Mouse (Mus musculus) embryonic facial prominence, embryonic 14.5 days (tissue): ENCODE measurements at regions not wholly inside any gene's neighbourhood (a gene's known extent, or its start where the extent isn't known, plus 50 kb on each side); places are given as distances from the start of the nearest gene placed in this dataset.

Source experiments
- ATAC-seq: fragments of 200-750 bp; cut with Nextera tagmentation; 2 replicates; pipeline ENCODE4 v1.8.0; 2017; ENCODE audit warnings: low read depth, moderate number of reproducible peaks, moderate TSS enrichment
- DNase-seq: peaks from one replicate; pipeline ENCODE4 v3.0.0-alpha.2; 2015; ENCODE audit warnings: low spot score
- H3K27ac ChIP-seq: fragments of 300-500 bp; sonication (generic); replicated peaks from 2 replicates; pipeline ENCODE4 v1.5.1; 2014; ENCODE audit warnings: low read depth, mild to moderate bottlenecking, low read length, moderate library complexity
- H3K27me3 ChIP-seq: fragments of 300-500 bp; sonication (generic); replicated peaks from 2 replicates; pipeline ENCODE4 v1.6.1; 2014; ENCODE audit warnings: low read length; ENCODE audit not compliant: control insufficient read depth, insufficient read depth
- H3K36me3 ChIP-seq: fragments of 300-500 bp; sonication (generic); 2 replicates; pipeline ENCODE4 v1.6.1; 2014; ENCODE audit warnings: low read length, mixed read lengths; ENCODE audit not compliant: control insufficient read depth, insufficient read depth
- H3K4me1 ChIP-seq: fragments of 300-500 bp; sonication (generic); 2 replicates; pipeline ENCODE4 v1.6.1; 2014; ENCODE audit warnings: antibody characterized with exemption, low read length; ENCODE audit not compliant: control insufficient read depth, insufficient read depth
- H3K4me2 ChIP-seq: fragments of 300-500 bp; sonication (generic); 2 replicates; pipeline ENCODE4 v1.6.1; 2014; ENCODE audit warnings: low read depth, mild to moderate bottlenecking, low read length, moderate library complexity, mixed read lengths
- H3K4me3 ChIP-seq: fragments of 300-500 bp; sonication (generic); 2 replicates; pipeline ENCODE4 v1.5.1; 2014; ENCODE audit warnings: low read depth, mild to moderate bottlenecking, low read length
- H3K9ac ChIP-seq: fragments of 300-500 bp; sonication (generic); 2 replicates; pipeline ENCODE4 v1.6.1; 2014; ENCODE audit warnings: low read depth, mild to moderate bottlenecking, low read length, moderate library complexity, mixed read lengths
- H3K9me3 ChIP-seq: fragments of 300-500 bp; sonication (generic); 2 replicates; pipeline ENCODE4 v1.6.1; 2016; ENCODE audit warnings: low read length; ENCODE audit not compliant: control insufficient read depth
- WGBS: fragments of 180-500 bp; shearing (Covaris S2); extraction: QIAGEN DNeasy Blood & Tissue Kit; methylation state at CpG from one replicate; pipeline ENCODE4 v1.1.7; 2014; 5-methylcytosine and 5-hydroxymethylcytosine counted together

DNA sequence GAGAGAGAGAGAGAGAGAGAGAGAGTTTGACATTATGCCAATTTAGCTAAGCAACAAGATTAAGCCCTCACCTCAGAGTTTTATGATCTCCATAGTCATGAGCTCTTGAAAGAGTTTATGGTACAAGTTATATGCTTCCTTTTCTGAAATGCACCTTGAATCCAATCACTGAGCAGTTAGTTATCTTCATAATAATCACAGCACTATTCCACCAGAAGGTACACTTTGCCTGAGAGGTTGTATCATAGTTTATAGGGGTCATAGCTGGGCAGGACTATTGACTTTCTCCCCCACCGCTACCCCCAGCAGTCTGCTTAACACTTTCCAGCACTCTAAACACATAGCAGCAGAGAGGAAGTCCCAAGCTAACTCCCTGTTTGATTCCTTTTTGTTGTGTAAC, 151.8 kb upstream of the Rprm start:
- Histone ChIP-seq H3K36me3 (no peaks in the 10 kb centered on the region), H3K4me2 (no peak overlapping the region), H3K9me3 (no peaks in the 10 kb centered on the region), H3K27ac (no peak overlapping the region), H3K27me3 (no peaks in the 10 kb centered on the region), H3K4me3 (no peak overlapping the region), H3K9ac (no peak overlapping the region), H3K4me1 (no peaks in the 10 kb centered on the region)
- WGBS: 75% methylated on average over 1 of the region's 1 CpGs
- ATAC-seq: no peak
- no peak for DNase-seq

DNA sequence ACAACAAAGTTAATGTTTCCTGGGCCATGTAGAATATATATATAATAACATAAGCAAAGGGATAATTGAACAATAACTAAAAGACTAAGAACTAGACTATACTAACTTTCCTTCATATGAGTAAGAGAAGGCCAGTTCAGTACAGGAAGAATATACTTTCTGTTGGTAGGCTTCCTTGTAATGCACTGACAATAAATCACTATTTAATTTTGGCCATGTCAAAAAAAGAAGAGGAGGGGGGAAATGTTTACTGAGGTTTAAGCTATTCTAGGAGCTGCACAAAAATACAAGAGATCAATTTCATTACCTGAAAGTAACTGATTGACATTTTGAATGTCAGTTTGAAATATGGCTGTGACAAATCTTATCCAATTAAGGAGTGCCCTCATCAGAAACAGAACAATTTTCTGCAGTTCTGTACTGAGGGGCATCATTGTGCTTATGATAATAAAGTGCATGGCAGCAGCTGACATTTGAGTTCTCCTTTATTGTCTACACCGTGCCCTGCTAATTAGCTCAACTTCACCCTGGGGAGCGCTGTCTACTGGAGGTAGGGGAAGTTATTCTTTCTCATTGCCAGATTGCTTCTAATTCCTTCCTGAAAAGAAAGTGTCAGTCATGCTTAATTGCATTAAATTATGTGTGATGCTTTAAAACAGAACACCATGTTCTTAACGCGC, 171.2 kb upstream of the Galnt13 start:
- Histone ChIP-seq H3K36me3 (no peaks in the 10 kb centered on the region), H3K4me3 (no peak overlapping the region), H3K4me1 (no peaks in the 10 kb centered on the region), H3K27ac (no peak overlapping the region), H3K9ac (no peak overlapping the region), H3K4me2 (no peak overlapping the region), H3K27me3 (no peaks in the 10 kb centered on the region), H3K9me3 (0 out of 2 replicates have a peak, but pooled peaks cover 7% of the 10 kb centered on the region)
- 60% methylated on average over 4 of the region's 4 CpGs for WGBS
- no peak for ATAC-seq
- peak; percentile 14 for DNase-seq

GRCm38 (mm10) chr2:54265453-54265823, 170.7 kb upstream of the Galnt13 start:
- no peak for DNase-seq
- 76% methylated on average over 5 of the region's 5 CpGs for WGBS
- no peaks in the 10 kb centered on the region for H3K27me3 ChIP-seq

DNA sequence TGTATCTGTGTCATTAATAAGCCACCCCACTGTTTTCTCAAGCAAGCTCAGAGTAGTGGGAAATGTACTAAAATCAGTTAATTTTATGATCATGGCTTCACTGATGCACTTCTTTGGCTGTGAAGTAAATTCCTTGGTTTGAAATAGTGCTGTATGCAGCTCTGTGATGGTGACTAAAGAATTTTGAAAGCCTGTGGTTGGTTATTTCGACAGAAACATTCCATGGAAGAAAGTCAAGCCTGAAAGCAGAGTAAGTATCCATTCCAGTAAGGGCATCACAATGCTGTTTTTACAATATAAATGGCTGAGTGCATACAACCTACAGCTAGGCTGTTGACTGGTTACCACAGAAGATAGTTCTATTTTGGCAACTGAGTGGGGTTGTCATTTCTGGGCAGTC, 154.2 kb upstream of the Galnt13 start:
- DNase-seq: no peak
- Histone ChIP-seq H3K36me3 (no peaks in the 10 kb centered on the region), H3K9ac (no peak overlapping the region), H3K27me3 (no peaks in the 10 kb centered on the region), H3K4me2 (no peak overlapping the region), H3K4me3 (no peak overlapping the region), H3K9me3 (no peaks in the 10 kb centered on the region), H3K27ac (no peak overlapping the region), H3K4me1 (no peaks in the 10 kb centered on the region)
- ATAC-seq: no peak
- 40% methylated on average over 1 of the region's 1 CpGs for WGBS

More at GRCm38 (mm10) chr2:54265453-54265823, 170.7 kb upstream of the Galnt13 start:
- no peaks in the 10 kb centered on the region for H3K36me3 ChIP-seq
- no peak overlapping the region for H3K27ac ChIP-seq
- H3K4me1 ChIP-seq: no peaks in the 10 kb centered on the region
- H3K9ac ChIP-seq: no peak overlapping the region
- no peak overlapping the region for H3K4me3 ChIP-seq
- no peak overlapping the region for H3K4me2 ChIP-seq
- ATAC-seq: no peak
- H3K9me3 ChIP-seq: 0 out of 2 replicates have a peak, but pooled peaks cover 7% of the 10 kb centered on the region

- no peak overlapping the region for H3K9ac ChIP-seq
- no peak for DNase-seq
- WGBS: 91% methylated on average over 2 of the region's 2 CpGs
- H3K9me3 ChIP-seq: no peaks in the 10 kb centered on the region
- no peaks in the 10 kb centered on the region for H3K27me3 ChIP-seq
- no peaks in the 10 kb centered on the region for H3K4me1 ChIP-seq
- no peaks in the 10 kb centered on the region for H3K36me3 ChIP-seq
- ATAC-seq: no peak
- H3K4me3 ChIP-seq: no peak overlapping the region
- H3K4me2 ChIP-seq: no peak overlapping the region
- H3K27ac ChIP-seq: no peak overlapping the region
Measured at GRCm38 (mm10) chr2:54283876-54284275, 152.2 kb upstream of the Galnt13 start.

DNA sequence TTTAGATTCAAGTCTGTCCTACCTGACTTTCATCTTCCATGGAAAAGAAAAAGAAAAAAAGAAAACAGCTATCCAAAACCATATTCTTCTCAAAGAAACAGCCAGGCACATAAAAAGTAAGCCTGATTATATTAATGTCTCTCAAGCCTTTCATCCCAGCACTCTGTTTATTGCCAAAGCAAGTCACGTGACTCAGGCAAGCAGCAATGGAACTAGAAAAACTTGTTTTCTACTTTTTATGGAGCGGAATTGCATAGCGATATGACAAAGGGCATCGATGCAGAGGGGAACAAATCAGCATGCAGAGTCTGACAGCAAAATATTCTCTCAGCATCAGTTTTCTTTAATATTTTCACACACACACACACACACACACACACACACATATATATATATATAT, 130.6 kb upstream of the Galnt13 start:
- DNase-seq: peak; percentile 48
- Histone ChIP-seq H3K4me3 (no peak overlapping the region), H3K9me3 (no peaks in the 10 kb centered on the region), H3K4me1 (no peaks in the 10 kb centered on the region), H3K9ac (no peak overlapping the region), H3K4me2 (no peak overlapping the region), H3K27ac (no peak overlapping the region), H3K27me3 (no peaks in the 10 kb centered on the region), H3K36me3 (no peaks in the 10 kb centered on the region)
- 80% methylated on average over 4 of the region's 4 CpGs for WGBS
- ATAC-seq: peak; percentile 63

DNA sequence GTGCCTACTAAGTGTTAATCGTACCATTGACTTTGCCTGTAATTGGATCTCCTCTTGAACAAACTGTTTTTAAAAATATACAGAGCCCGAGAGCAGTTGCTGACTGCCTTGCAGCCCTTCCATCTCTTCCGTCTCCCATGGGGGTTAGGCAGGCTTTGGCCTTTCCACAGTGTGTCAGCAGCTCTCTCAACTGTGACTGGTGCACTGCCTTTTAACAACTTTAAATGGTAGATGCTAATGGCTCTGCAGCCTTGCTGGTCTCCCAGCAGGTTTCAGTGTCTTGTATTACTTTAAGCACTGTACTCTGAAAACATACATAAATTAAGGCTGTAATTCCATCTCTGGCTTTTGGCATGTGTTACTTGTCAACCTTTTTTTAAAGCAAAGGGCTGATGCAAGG, 117.6 kb upstream of the Galnt13 start:
- Histone ChIP-seq H3K27me3 (no peaks in the 10 kb centered on the region), H3K9ac (no peak overlapping the region), H3K4me3 (no peak overlapping the region), H3K27ac (no peak overlapping the region), H3K4me2 (no peak overlapping the region), H3K4me1 (peaks cover 5% of the 10 kb centered on the region; the same call in 1 of the 2 replicates), H3K9me3 (no peaks in the 10 kb centered on the region), H3K36me3 (no peaks in the 10 kb centered on the region)
- 43% methylated on average over 3 of the region's 3 CpGs for WGBS
- no peak for ATAC-seq
- DNase-seq: peak; percentile 5

DNA sequence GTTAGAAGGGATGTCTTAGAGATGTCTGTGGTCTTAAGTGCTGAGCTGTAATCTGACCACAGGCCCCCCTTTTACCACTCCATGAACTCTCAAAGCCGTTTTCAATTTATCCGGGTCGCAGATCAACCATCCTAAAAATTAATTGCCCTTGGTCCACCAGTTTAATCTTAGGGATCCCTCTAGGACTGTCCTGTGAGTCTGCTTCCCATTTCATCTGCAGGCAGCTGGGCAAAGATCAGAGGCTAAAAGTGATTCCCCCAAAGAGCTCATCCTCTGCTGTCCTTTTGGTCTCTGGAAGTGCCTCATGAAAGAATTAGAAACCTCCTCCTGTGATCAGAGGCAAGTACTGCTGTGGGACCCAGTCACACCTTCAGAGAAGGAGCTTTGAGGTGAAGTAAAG, 69.2 kb upstream of the Galnt13 start:
- ATAC-seq: no peak
- Histone ChIP-seq H3K4me2 (no peak overlapping the region), H3K4me1 (no peaks in the 10 kb centered on the region), H3K27ac (no peak overlapping the region), H3K36me3 (no peaks in the 10 kb centered on the region), H3K9me3 (no peaks in the 10 kb centered on the region), H3K4me3 (no peak overlapping the region), H3K27me3 (no peaks in the 10 kb centered on the region), H3K9ac (no peak overlapping the region)
- 58% methylated on average over 3 of the region's 3 CpGs for WGBS
- DNase-seq: no peak

- WGBS: 89% methylated on average over 2 of the region's 2 CpGs
- no peak for DNase-seq
Measured at GRCm38 (mm10) chr2:54379279-54379678, 56.8 kb upstream of the Galnt13 start.

More at GRCm38 (mm10) chr2:54379279-54379678, 56.8 kb upstream of the Galnt13 start:
- H3K36me3 ChIP-seq: no peaks in the 10 kb centered on the region
- no peak overlapping the region for H3K4me2 ChIP-seq
- no peaks in the 10 kb centered on the region for H3K27me3 ChIP-seq
- no peak overlapping the region for H3K27ac ChIP-seq
- no peak overlapping the region for H3K9ac ChIP-seq
- H3K9me3 ChIP-seq: no peaks in the 10 kb centered on the region
- no peak overlapping the region for H3K4me3 ChIP-seq
- no peaks in the 10 kb centered on the region for H3K4me1 ChIP-seq
- no peak for ATAC-seq
